Mouse (Mus musculus) layer of hippocampus, adult 11-12 months (tissue): ENCODE data around the gene Olfr403.
"Not testable (repeated sequence)": the region's sequence is repeated elsewhere in the genome, so short reads cannot be mapped to it uniquely, and the experiment has no call there.

Experiments
- DNase-seq: peaks from one replicate; pipeline ENCODE4 v3.0.0; 2022; ENCODE audit warnings: low spot score

The Olfr403 gene

GRCm38 (mm10) chr11:74185949-74186348, at the start of gene Olfr403:
Gene Olfr403 (plus strand): TSS chr11:74186249.
- DNase-seq: no peak

- not testable (repeated sequence) for DNase-seq
Observed at GRCm38 (mm10) chr11:74140001-74140400, 46.0 kb upstream of the Olfr403 start.

GRCm38 (mm10) chr11:74145866-74146265, 40.2 kb upstream of the Olfr403 start:
- DNase-seq: no peak

- DNase-seq: no peak
Observed at GRCm38 (mm10) chr11:74153229-74153628, 32.8 kb upstream of the Olfr403 start, which contains the start of gene Olfr402. Gene Olfr402 (plus strand): TSS chr11:74153529.

- DNase-seq: no peak
Observed at GRCm38 (mm10) chr11:74168771-74169170, 17.3 kb upstream of the Olfr403 start.

GRCm38 (mm10) chr11:74183168-74183567, 2.9 kb upstream of the Olfr403 start:
- no peak for DNase-seq

GRCm38 (mm10) chr11:74183745-74184144, 2.3 kb upstream of the Olfr403 start:
- no peak for DNase-seq

GRCm38 (mm10) chr11:74211279-74211678, 25.2 kb downstream of the Olfr403 start, which contains the start of gene Olfr43:
Gene Olfr43 (minus strand): TSS chr11:74211379.
- no peak for DNase-seq

GRCm38 (mm10) chr11:74241201-74241600, 55.2 kb downstream of the Olfr403 start:
- DNase-seq: no peak
